Mouse (Mus musculus) ovary, postnatal 36 days (tissue): ENCODE data around the gene Polr2a.

Experiments
- DNase-seq: peaks from one replicate; pipeline ENCODE4 v3.0.0; 2022; ENCODE audit warnings: low spot score, mixed read lengths

The Polr2a gene

GRCm38 (mm10) chr11:69758478-69758970, at the start of gene Polr2a:
Polr2a (minus strand) TSS chr11:69758637.
- DNase-seq, result peak; percentile 98

GRCm38 (mm10) chr11:69807641-69808040, 49.2 kb upstream of the Polr2a start:
- no peak for DNase-seq

- DNase-seq, result no peak
These were observed 47.9 kb upstream of the Polr2a start for GRCm38 (mm10) chr11:69806378-69806777.

GRCm38 (mm10) chr11:69804972-69805909, 46.8 kb upstream of the Polr2a start, which contains the start of gene Tmem102:
Tmem102 (minus strand) TSS chr11:69805624.
- no peak for DNase-seq

- DNase-seq, result no peak
These were observed 46.2 kb upstream of the Polr2a start for GRCm38 (mm10) chr11:69804652-69804940.

GRCm38 (mm10) chr11:69803786-69804651, 45.6 kb upstream of the Polr2a start:
- DNase-seq, result peak; percentile 84

DNA sequence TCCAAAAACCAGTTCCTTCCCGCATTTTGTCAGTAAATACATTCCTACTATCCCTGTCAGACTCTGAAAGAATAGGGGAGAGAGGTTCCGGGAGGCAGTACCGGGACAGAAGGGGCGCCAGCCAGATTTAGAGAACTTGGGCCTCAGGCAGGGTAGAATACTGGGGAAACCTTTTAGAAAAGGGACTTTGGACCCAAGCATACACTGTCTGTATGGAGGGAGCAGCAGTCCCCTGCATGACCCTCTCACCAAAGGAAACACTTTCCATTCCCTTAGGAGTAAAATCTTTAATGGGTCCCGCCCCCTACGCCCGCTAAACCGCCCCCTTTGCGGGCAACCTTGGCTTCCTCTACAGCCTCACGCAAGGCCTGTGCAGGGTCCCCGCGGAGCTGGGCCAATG, 44.9 kb upstream of the Polr2a start:
- no peak for DNase-seq

DNA sequence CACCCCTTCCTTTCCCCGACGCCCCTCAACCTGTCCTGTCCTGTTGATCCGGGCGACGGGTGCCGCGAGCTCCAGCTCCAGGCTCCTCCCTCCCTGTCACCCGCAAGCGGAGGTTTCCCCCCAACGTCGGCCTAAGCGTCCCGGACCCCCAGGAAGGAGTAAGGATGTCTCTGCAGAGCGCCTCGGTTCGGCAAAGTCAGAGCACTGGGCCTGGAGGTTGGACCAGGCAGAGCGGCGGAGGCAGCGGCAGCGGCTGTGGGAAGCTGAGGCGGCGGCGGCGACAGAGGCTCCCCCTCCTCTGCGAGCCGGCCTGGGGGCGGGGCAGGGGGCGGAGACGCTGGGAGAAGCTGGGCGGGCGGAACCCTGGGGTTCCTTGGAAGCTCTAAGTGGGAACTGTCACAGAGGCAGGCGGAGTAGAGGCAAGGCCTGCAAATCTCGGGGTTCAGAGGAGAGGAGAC, 44.2 kb upstream of the Polr2a start:
- peak; percentile 88 for DNase-seq

GRCm38 (mm10) chr11:69801379-69801977, 43.0 kb upstream of the Polr2a start, which contains the start of gene Fgf11:
Fgf11 (minus strand) TSS chr11:69801857.
- DNase-seq, result no peak

DNA sequence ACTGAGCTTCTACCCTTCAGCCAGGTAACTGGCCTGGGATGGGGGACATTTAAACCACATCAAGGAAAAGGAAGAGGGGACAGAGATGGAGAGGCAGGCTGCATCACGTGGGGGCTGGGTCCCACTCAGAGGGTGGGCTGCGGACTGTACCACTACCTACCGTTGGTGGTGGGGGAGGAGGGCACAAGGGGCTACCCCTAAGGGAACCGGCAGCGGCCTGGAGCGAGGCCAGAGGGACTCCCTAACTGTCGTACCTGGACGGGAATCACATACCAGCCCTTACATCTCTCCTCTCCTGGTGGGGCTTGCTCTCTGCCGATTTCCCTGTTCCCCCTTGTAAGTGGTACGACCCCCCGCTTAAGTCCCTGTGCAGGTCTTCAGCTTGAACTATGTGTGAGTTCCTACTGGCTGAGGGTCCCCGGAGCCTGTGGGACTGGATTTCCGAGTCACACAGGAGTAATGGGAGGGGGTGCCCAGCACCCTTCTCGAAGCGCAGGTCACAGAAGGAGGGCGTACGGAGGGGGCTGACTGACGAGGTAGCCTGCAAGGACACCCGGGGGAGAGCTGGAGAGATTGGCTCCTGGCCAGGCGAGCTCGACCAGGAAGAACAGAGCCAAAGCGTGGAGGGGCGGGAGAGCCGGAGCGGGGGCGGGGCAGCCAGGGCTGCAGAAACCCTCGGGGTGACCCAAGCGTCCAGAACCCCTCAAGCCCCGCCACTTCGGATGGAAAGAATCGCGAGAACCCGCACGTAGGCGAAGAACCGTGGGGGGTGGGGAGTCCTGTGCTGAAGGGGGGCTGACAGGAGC, 42.2 kb upstream of the Polr2a start:
- DNase-seq, result peak; percentile 76

- no peak for DNase-seq
These were observed 41.6 kb upstream of the Polr2a start for GRCm38 (mm10) chr11:69800138-69800391.

- no peak for DNase-seq
These were observed 41.1 kb upstream of the Polr2a start for GRCm38 (mm10) chr11:69799394-69800137.

DNA sequence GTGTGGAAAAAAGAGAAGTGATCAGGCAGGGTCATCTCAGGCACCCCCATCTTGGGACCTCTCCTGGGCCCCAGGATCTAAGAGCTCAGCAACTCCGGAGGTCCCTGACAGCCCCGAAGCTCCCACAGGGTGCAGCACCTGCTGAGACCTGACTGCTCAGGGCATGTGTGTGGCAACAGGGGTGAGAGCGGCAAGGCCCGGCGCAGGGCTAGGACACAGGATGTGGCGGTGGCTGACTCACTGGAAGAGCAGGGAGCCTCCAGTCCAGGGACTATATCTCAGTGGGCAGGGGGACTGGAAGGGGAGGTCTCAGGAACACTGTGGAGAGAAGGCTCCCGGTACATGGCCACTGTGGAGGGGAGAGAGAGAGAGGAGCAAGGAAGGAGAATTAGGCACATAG, 39.5 kb upstream of the Polr2a start:
- DNase-seq, result no peak

- DNase-seq, result no peak
These were observed 37.6 kb upstream of the Polr2a start for GRCm38 (mm10) chr11:69795983-69796435.

- DNase-seq, result peak; percentile 90
These were observed 36.9 kb upstream of the Polr2a start, which contains the start of gene Chrnb1 for GRCm38 (mm10) chr11:69795168-69795982. Chrnb1 (minus strand) TSS chr11:69795943.

- DNase-seq, result no peak
These were observed 35.0 kb upstream of the Polr2a start for GRCm38 (mm10) chr11:69793429-69793828.

- DNase-seq, result no peak
These were observed 33.0 kb upstream of the Polr2a start for GRCm38 (mm10) chr11:69791420-69791819.

DNA sequence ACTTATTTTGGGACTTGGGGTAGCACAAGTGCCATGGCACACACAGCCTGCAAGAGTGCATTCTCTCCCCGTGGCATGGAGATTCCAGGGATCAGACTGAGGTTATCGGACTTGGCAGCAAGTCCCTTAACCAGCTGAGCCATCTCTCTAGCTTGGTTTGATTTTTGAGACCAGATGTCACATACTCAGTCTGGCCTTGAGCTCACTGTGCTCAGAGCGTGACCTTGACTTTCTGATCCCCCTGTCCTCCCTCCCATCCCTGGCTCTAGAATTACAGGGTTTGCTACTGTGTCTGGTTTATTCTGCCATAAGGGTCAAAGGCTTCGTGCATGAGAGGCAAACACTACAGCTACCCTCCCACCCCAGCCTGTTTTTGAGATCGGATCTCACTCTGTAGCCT, 31.0 kb upstream of the Polr2a start:
- no peak for DNase-seq

DNA sequence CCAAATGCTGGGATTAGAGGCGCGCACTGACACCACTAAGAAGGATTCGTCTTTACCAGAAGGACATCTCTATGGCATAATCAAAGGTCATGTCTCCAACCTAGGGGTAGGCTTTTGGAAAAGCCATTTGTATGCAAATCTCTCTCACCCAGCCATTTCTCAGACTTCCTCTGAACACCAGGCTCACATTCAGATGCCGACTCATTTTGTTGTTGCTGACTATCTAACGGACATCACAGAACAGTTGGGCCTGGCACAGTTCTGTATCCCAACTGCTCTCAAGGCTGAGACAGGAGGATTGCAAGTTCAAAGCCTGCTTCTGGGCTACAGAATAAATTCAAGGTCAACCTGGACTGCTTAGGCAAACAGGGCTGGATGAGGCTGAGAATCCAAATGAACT, 28.9 kb upstream of the Polr2a start:
- no peak for DNase-seq

- DNase-seq, result no peak
These were observed 26.4 kb upstream of the Polr2a start for GRCm38 (mm10) chr11:69784793-69785272.
